Mouse (Mus musculus) C2C12 (cell line): ENCODE results near the gene Gm20390.

Experiments used
- CEBPB ChIP-seq: IDR thresholded peaks from one replicate; pipeline ENCODE4 v1.6.1; 2011; ENCODE audit warnings: low read depth, mild to moderate bottlenecking, control low read depth, moderate library complexity
- CTCF ChIP-seq: IDR thresholded peaks from one replicate; pipeline ENCODE4 v1.5.1; 2011; ENCODE audit not compliant: control insufficient read depth, insufficient read depth, insufficient read length
- MAX ChIP-seq: IDR thresholded peaks from one replicate; pipeline ENCODE4 v1.6.1; 2011; ENCODE audit warnings: mild to moderate bottlenecking, control low read depth
- MYOD1 ChIP-seq: IDR thresholded peaks from one replicate; pipeline ENCODE4 v1.6.1; 2011; ENCODE audit warnings: low read depth; ENCODE audit not compliant: control insufficient read depth, insufficient read length

- TF ChIP-seq CTCF (no peak), MYOD1 (no peak), MAX (no peak), CEBPB (no peak)
These were observed 11.5 kb upstream of the Gm20390 start for GRCm38 (mm10) chr11:93979502-93980049.
